Mouse (Mus musculus): ENCODE data around the gene Cep83. TPM values are rescaled to one million over a fixed set of nuclear protein-coding genes. Genes with fewer than 3 reads are reported as not detected.
A peak's percentile ranks its signal among the peaks of the same experiment; 100 is the strongest.

Gene Cep83
- polyA plus RNA-seq, 1 experiment from 2014 or later, result 26.8 TPM

DNA sequence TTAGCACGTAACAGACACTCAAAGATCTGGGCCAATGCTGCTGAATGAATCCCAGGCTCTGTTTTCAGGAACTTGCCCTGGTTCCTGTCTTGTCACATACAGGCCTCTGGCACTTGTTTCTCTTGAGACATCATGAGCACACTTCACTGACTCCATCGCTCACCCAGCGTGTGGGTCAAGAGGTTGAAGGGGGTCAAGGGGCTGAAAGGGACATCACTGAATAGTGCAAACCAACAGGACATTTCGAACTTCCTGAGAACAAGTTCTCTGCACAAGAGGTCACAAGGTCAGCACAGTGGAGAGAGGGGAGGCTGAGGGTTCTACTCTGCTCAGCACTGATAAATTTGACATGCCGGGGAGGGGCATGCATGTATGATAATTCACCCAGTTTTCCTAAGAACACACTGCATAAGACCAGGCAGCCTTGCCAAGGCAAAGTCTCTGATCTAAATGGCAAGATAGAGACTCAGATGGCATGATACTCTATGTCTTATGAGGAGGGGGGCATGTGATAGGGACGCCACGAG, 121.6 kb downstream of the Cep83 start:
- Histone ChIP-seq H3K4me2 (replicated peaks; ENCODE audit: low read depth, low read length) (no peak overlapping the region), H3K4me3 (ENCODE audit: low read depth, low read length) (no peak overlapping the region), H3K36me3 (ENCODE audit: control insufficient read depth, insufficient read depth, low read length) (no peaks in the 10 kb centered on the region), H3K27ac (ENCODE audit: low read depth, low read length) (no peak overlapping the region), H3K27me3 (ENCODE audit: control insufficient read depth, insufficient read depth, low read length) (no peaks in the 10 kb centered on the region), H3K9ac (ENCODE audit: low read depth, low read length) (no peak overlapping the region), H3K9me3 (ENCODE audit: control insufficient read depth, low read length) (no peaks in the 10 kb centered on the region), H3K4me1 (replicated peaks; ENCODE audit: control insufficient read depth, insufficient read depth, low read length) (0 out of 2 replicates have a peak, but pooled peaks cover 2% of the 10 kb centered on the region)
- ATAC-seq (ENCODE audit: low FRiP score), result no peak
- WGBS, result 45% methylated on average over 7 of the region's 7 CpGs
- no peak for DNase-seq (ENCODE audit: low spot score)

DNA sequence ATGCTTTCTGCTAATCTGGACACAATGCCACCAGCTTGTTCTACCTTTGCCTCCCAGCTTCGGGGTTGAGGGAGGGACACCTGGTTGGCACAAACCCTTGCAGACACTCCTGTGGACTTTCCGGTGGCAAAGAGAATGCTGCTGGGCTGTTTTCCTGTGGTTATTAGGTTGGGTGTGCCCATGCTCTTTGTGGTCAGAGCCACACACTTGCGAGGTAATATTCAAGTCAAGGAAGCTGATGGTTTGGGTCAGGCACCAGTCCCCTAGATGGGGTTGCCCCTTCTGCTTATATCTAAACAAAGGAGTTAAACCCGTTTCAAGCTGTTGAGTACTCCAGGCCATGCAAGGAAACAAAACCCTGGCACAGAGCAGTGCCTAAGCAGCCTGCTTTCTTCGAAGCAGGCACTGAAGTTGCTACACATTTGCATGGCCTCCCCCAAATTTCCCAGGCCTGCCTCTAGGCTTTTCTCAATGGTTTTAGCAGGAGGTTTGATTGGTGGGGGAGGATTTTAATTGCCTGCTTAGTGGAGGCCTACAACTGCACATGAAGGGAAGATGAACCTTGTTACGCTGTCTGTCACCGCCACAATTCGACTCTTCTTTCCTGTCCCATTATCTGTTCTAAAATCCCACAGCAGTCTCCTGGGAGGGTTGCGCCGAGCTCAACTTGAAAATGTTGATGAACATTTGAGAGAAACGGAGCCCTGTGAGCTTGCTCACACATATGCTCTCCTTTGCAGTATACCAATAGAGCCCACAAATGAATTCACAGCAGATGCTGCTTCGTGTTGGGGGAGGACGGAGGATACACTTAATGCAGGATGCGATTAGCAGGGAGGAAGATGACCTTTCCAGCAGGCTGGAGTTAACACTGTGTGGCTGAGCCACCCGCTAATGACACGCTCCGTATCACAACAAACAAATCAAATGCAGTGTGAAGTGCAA, 123.7 kb downstream of the Cep83 start:
- DNase-seq (ENCODE audit: low spot score) (peak; percentile 17), ATAC-seq (ENCODE audit: low FRiP score) (peak; percentile 38; the same call in 1 of the 2 replicates)
- Histone ChIP-seq H3K4me3 (ENCODE audit: low read depth, low read length) (no peak overlapping the region), H3K27me3 (ENCODE audit: control insufficient read depth, insufficient read depth, low read length) (no peaks in the 10 kb centered on the region), H3K27ac (ENCODE audit: low read depth, low read length) (peak overlapping the region; percentile 30; the same call in 1 of the 2 replicates), H3K9me3 (ENCODE audit: control insufficient read depth, low read length) (no peaks in the 10 kb centered on the region), H3K4me1 (replicated peaks; ENCODE audit: control insufficient read depth, insufficient read depth, low read length) (0 out of 2 replicates have a peak, but pooled peaks cover 2% of the 10 kb centered on the region), H3K36me3 (ENCODE audit: control insufficient read depth, insufficient read depth, low read length) (no peaks in the 10 kb centered on the region), H3K9ac (ENCODE audit: low read depth, low read length) (no peak overlapping the region), H3K4me2 (replicated peaks; ENCODE audit: low read depth, low read length) (no peak overlapping the region)
- 64% methylated on average over 17 of the region's 17 CpGs for WGBS

DNA sequence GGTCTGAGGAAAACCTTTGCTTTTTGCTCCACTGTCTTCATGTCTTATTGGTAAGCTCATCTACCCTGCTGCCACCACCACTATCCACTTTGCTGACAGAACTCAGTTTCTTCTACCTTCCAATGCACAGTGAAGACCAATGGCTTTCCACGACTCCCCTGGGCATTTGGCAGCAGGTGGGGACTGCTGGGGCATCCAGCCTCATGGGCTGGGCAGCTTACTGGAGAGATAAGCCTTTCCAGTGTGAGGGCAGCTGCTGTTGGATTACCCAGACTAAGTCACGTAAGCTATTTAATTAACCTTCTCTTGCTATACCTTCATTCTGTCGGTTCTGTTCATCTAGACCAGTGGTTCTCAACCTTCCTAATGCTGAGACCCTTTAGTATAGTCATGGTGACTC, 129.7 kb downstream of the Cep83 start:
- Histone ChIP-seq H3K9me3 (ENCODE audit: control insufficient read depth, low read length) (no peaks in the 10 kb centered on the region), H3K4me1 (replicated peaks; ENCODE audit: control insufficient read depth, insufficient read depth, low read length) (no peaks in the 10 kb centered on the region), H3K36me3 (ENCODE audit: control insufficient read depth, insufficient read depth, low read length) (no peaks in the 10 kb centered on the region), H3K27me3 (ENCODE audit: control insufficient read depth, insufficient read depth, low read length) (no peaks in the 10 kb centered on the region), H3K27ac (ENCODE audit: low read depth, low read length) (no peak overlapping the region), H3K4me3 (ENCODE audit: low read depth, low read length) (no peak overlapping the region), H3K4me2 (replicated peaks; ENCODE audit: low read depth, low read length) (no peak overlapping the region), H3K9ac (ENCODE audit: low read depth, low read length) (no peak overlapping the region)
- no peak for DNase-seq (ENCODE audit: low spot score)
- WGBS, result 89% methylated on average over 3 of the region's 3 CpGs
- no peak for ATAC-seq (ENCODE audit: low FRiP score)

DNA sequence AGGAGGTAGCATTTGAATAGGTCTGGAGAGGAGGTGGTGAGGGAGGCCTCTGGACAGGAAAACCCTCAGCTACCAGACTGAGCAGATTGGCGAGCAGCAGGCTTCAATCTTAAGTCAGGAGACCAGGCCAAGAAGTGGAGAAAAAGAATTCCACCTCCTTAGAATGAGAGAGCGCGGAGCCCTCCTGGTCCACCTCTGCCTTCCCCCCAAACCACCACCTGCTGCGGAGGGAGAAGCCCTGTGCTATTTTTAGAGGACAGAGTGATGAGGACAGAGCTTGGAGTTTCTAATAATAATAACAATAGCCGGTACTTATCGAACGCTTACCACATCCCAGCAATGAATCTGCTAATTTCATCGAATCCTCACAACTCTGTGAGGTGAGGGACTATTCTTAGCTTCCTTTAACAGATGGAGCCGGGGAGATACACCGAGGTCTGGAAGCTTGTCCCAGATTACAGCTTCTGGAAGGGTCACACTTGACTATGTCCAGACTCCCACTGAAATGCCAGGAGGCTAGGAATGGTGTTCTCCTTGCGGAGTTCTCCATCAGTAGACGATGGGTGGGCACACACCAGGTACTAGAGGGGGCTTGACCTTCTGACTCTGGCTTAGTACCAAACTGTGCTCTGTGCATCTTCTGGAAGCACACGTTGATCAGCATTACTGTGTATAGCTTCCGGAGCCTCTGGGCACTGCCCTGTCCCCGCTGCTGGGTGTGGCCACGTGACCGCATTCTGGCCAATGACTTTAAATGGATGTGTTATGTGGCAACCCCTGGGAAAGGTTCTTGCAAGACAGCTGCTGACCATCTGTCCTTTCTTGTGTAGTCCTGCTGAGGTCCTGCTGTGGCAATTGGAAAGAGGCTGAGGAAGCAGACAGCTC, 130.6 kb downstream of the Cep83 start:
- ATAC-seq (ENCODE audit: low FRiP score) (no peak), DNase-seq (ENCODE audit: low spot score) (no peak)
- Histone ChIP-seq H3K9me3 (ENCODE audit: control insufficient read depth, low read length) (no peaks in the 10 kb centered on the region), H3K4me1 (replicated peaks; ENCODE audit: control insufficient read depth, insufficient read depth, low read length) (no peaks in the 10 kb centered on the region), H3K27ac (ENCODE audit: low read depth, low read length) (no peak overlapping the region), H3K27me3 (ENCODE audit: control insufficient read depth, insufficient read depth, low read length) (no peaks in the 10 kb centered on the region), H3K36me3 (ENCODE audit: control insufficient read depth, insufficient read depth, low read length) (no peaks in the 10 kb centered on the region), H3K9ac (ENCODE audit: low read depth, low read length) (no peak overlapping the region), H3K4me2 (replicated peaks; ENCODE audit: low read depth, low read length) (no peak overlapping the region), H3K4me3 (ENCODE audit: low read depth, low read length) (no peak overlapping the region)
- WGBS, result 84% methylated on average over 17 of the region's 17 CpGs

DNA sequence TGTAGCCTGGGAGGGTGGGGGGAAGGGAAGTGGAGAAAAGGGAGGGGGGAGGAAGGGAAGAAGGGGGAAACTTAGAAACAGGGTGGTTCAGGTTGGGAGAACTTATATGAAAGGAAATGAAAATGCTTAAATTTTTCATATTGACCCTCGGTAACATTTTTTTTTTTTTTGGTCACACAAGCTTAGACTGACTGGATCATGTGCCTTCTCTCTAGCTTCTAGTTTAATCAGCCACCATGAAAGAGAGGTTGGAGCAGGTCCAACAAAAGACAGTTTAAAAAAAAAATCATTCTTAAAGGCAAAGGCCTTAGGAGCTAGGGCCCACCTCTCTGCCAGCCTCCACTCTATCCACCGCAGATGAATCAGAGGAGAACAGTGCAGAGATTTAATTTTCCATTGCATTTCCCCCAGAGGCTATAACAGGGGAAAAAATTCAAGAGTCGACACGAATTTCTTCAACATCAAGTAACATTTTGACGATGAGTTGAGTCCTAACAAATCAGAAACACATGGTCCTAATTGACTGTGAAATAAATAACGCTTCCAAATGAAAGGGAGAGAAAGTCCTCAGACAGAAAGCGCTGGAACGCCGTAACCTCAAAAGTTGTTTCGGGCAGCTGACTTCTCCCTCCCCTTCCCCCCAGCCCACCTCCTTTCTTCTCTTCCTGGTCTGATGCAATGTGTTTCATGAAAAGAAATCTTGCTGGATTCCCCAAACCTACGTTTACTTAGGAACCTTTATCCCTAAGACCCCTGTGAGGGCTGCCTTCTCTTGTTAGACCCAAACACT, 135.7 kb downstream of the Cep83 start:
- DNase-seq (ENCODE audit: low spot score) (no peak), ATAC-seq (ENCODE audit: low FRiP score) (no peak)
- H3K9ac ChIP-seq (ENCODE audit: low read depth, low read length), result no peak overlapping the region
- WGBS, result 64% methylated on average over 11 of the region's 11 CpGs
- no peaks in the 10 kb centered on the region for H3K9me3 ChIP-seq (ENCODE audit: control insufficient read depth, low read length)
- no peak overlapping the region for H3K4me3 ChIP-seq (ENCODE audit: low read depth, low read length)
- H3K4me2 ChIP-seq (replicated peaks; ENCODE audit: low read depth, low read length), result no peak overlapping the region
- H3K27me3 ChIP-seq (ENCODE audit: control insufficient read depth, insufficient read depth, low read length), result no peaks in the 10 kb centered on the region
- no peaks in the 10 kb centered on the region for H3K36me3 ChIP-seq (ENCODE audit: control insufficient read depth, insufficient read depth, low read length)
- no peaks in the 10 kb centered on the region for H3K4me1 ChIP-seq (replicated peaks; ENCODE audit: control insufficient read depth, insufficient read depth, low read length)
- H3K27ac ChIP-seq (ENCODE audit: low read depth, low read length), result no peak overlapping the region

DNA sequence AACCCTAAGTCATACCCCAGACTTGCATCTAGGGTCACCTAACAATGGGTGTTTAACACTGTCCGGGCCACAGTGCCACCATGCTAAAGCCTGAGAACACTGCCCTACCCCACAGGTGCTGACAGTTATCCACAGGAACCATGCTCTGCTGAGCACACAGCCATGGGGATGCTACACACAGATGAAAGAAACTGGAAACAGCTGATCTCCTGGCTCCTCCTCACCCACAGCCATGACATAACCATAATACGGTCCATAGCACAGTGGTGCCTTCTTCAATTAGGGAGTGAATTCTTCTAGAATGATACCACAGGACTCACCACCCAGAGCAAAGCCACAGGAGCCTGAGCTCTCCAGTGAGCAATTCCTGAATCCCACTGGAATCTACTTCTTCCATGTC, 137.5 kb downstream of the Cep83 start:
- no peak overlapping the region for H3K9ac ChIP-seq (ENCODE audit: low read depth, low read length)
- H3K27me3 ChIP-seq (ENCODE audit: control insufficient read depth, insufficient read depth, low read length), result no peaks in the 10 kb centered on the region
- H3K4me2 ChIP-seq (replicated peaks; ENCODE audit: low read depth, low read length), result no peak overlapping the region
- no peak overlapping the region for H3K27ac ChIP-seq (ENCODE audit: low read depth, low read length)
- no peaks in the 10 kb centered on the region for H3K9me3 ChIP-seq (ENCODE audit: control insufficient read depth, low read length)
- DNase-seq (ENCODE audit: low spot score) (no peak), ATAC-seq (ENCODE audit: low FRiP score) (no peak)
- no peaks in the 10 kb centered on the region for H3K36me3 ChIP-seq (ENCODE audit: control insufficient read depth, insufficient read depth, low read length)
- H3K4me1 ChIP-seq (replicated peaks; ENCODE audit: control insufficient read depth, insufficient read depth, low read length), result no peaks in the 10 kb centered on the region
- WGBS, result 90% methylated on average over 2 of the region's 2 CpGs
- no peak overlapping the region for H3K4me3 ChIP-seq (ENCODE audit: low read depth, low read length)

DNA sequence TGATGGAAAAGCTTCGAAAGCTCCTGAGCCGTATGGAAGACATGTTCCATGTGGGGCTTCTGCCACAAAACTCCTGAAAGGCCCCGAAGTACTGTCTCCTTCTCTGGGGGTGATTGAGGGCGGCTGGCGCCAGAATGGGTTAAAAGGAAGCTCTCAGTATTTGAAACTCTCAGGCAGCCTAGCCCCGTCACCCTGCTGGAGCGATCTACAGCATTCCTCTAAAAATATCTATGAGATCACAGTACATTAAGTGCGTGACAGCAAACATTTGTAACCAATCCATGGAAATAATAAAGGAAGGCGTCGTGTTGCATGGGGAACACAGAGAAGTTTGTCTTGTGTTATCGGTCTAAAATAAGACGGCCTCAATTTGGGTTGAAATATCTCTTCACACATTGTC, 138.0 kb downstream of the Cep83 start:
- Histone ChIP-seq H3K4me1 (replicated peaks; ENCODE audit: control insufficient read depth, insufficient read depth, low read length) (no peaks in the 10 kb centered on the region), H3K9me3 (ENCODE audit: control insufficient read depth, low read length) (no peaks in the 10 kb centered on the region), H3K4me2 (replicated peaks; ENCODE audit: low read depth, low read length) (no peak overlapping the region), H3K27ac (ENCODE audit: low read depth, low read length) (no peak overlapping the region), H3K4me3 (ENCODE audit: low read depth, low read length) (no peak overlapping the region), H3K9ac (ENCODE audit: low read depth, low read length) (no peak overlapping the region), H3K27me3 (ENCODE audit: control insufficient read depth, insufficient read depth, low read length) (no peaks in the 10 kb centered on the region), H3K36me3 (ENCODE audit: control insufficient read depth, insufficient read depth, low read length) (no peaks in the 10 kb centered on the region)
- ATAC-seq (ENCODE audit: low FRiP score) (no peak), DNase-seq (ENCODE audit: low spot score) (no peak)
- WGBS, result 89% methylated on average over 12 of the region's 12 CpGs

DNA sequence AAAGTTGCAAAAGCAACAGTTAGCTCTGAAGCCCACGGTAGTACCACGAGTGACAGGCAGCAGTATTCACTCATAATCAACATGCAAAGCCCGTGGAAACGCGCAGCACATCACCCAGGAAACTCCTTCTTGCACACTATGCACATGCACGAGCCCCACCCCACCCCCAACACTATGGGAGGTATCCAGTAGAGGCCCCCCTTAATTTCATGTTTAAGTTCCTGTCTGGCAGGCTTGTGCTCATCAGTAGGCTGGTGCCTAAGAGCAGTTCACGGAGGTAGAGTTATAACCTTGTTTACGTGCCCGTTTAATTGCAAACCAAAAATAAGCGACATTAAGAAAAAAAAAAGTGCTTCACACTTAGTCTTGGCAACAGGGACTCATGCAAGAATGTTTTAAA, 138.9 kb downstream of the Cep83 start:
- Histone ChIP-seq H3K4me3 (ENCODE audit: low read depth, low read length) (no peak overlapping the region), H3K9ac (ENCODE audit: low read depth, low read length) (no peak overlapping the region), H3K4me1 (replicated peaks; ENCODE audit: control insufficient read depth, insufficient read depth, low read length) (no peaks in the 10 kb centered on the region), H3K27me3 (ENCODE audit: control insufficient read depth, insufficient read depth, low read length) (no peaks in the 10 kb centered on the region), H3K27ac (ENCODE audit: low read depth, low read length) (no peak overlapping the region), H3K9me3 (ENCODE audit: control insufficient read depth, low read length) (no peaks in the 10 kb centered on the region), H3K4me2 (replicated peaks; ENCODE audit: low read depth, low read length) (no peak overlapping the region), H3K36me3 (ENCODE audit: control insufficient read depth, insufficient read depth, low read length) (no peaks in the 10 kb centered on the region)
- WGBS, result 92% methylated on average over 10 of the region's 10 CpGs
- DNase-seq (ENCODE audit: low spot score) (no peak), ATAC-seq (ENCODE audit: low FRiP score) (no peak)

Measured in hindbrain, embryonic 11.5 days (tissue).